Mouse (Mus musculus) adrenal gland, postnatal 25 days (tissue): ENCODE data around the gene Kat2a. TPM values are rescaled to one million over a fixed set of nuclear protein-coding genes. Genes with fewer than 3 reads are reported as not detected.

Source experiments
- DNase-seq: peaks from one replicate; pipeline ENCODE4 v3.0.0; 2021; ENCODE audit warnings: mixed read lengths
- total RNA-seq: library from RNA; stranded (reverse); gene quantifications from 2 replicates; pipeline ENCODE4 v1.2.3, GENCODE M21; 2021

The Kat2a gene
- total RNA-seq, 1 experiment from 2014 or later, result 52.2 TPM

DNA sequence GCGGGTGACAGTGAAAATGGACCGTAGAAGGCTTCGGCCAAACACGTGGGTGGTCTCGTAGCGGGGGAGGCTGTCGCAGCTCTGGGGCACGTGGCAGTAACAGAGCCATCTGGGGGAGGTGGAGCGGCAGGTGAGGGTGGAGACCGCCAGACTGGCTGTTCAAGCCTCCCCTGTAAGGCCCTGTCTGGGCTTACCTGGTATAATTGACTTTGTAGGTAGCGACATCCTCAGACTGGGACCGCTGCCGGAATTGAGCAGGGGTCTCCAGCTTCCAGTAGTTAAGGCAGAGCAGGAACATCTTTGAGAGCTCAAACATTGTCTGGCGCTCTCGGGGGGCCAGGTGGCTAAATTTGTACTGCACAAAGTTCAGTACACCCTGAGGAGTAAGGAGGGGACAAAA lies 1.7 kb downstream of the Kat2a start:
- DNase-seq, result no peak

GRCm38 (mm10) chr11:100709201-100709810 lies 3.0 kb downstream of the Kat2a start:
- no peak for DNase-seq

DNA sequence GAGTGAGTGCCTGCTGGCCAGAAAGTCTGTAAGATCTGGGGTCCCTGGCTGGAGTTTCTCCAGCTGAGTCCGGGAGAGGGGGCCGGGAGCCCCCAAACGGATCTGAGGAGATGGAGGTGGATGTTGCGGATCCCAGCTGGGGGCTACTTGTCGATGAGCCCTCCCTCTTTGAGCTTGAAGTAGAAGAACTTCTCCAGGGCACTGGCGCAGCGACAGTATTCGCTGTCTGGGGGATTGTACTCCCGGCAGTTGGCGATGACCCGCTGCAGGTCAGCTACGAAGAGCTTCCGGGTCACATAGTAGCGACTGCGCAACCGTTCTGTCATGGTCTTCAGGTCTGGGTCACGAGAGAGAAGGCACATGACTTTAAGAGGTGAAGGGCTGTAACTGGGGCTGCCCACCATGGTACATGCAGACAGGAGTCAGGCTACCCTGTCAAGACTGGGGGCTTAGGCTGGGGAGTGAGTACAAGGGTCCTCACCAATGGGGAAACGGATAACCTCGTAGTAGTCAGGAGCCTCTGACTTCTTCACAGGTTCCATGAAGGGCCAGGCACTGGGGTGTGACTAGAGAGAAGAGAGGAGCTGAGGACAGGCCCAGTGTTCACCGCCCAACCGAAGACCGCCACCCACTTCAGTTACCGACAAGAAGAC lies 7.0 kb downstream of the Kat2a start:
- DNase-seq, result no peak

DNA sequence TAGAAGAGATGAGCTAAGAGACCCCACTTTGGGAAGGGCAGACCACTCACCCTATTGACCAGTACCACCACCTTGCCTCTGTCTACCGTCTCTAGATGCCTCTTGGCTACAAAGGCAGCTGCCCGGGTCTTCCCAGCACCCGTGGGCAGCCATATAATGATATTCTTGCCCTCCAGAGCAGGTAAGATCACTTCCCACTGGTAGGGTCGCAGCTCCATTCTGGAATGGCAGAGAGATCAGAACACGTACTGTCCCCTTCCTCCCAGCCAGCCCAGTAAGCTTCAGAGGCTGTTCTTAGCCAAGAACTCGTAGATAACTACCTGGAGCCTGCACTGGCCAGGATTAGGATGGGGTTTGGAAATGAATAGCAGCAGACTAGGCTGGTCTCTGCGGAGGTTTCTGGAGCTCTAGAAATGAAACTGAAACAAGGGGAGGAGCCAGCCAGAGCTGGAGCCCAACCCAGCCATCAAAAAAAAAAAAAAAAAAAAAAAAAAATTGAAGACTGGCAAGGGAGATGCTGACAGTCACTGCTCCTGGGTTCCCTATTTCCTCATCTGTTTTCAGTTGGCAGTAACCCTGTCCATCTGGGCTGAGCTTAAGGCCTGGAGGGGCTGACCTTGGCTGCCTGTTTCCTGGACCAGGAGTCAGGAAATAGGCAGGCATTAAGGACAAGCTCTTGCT lies 8.3 kb downstream of the Kat2a start, which contains the start of gene Dhx58:
Dhx58 (minus strand) TSS at position 421 of the 681 bp plus-strand sequence.
- no peak for DNase-seq

GRCm38 (mm10) chr11:100703366-100703765 lies 8.9 kb downstream of the Kat2a start:
- no peak for DNase-seq

DNA sequence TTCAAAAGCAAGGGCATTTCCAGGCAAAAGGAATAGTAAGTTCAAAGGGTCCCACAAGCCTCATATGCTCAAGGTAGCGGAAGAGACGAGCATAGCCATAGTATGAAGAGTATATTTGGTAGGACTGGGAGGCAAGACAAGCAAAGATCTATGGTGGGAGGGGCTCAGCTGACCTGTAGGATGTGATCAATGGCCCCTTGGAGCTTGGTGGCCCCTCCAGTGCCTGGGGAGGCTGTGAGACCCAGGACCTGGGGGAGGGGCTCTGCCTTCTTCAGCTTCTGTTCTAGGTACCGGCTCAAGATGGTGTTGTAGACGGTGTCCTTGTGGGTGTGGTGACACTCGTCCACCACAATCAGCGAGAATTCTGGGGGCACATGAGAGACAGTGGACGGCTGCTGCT lies 9.4 kb downstream of the Kat2a start:
- DNase-seq, result no peak

GRCm38 (mm10) chr11:100702081-100702851 lies 10.0 kb downstream of the Kat2a start:
- no peak for DNase-seq

GRCm38 (mm10) chr11:100701301-100701700 lies 11.0 kb downstream of the Kat2a start:
- DNase-seq, result peak; percentile 83

DNA sequence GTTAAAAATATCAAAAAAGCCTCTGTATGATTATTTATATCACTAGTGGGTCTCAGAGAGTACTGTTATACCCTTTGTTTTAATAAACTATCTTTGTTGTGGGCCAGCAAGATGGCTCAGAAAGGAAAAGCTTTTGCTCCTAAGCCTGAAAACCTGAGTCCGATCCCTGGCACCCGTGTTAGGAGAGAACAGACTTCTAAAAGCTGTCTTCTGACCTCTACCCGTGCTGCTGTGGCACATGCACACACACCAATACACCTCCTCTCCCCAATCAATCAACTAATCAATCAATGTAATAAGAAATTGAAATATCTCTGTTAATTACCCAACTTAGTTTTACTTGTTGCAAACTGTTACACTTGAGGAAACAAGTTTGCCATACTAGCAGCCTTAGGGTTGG lies 11.6 kb downstream of the Kat2a start:
- no peak for DNase-seq

- no peak for DNase-seq
These were observed 14.3 kb downstream of the Kat2a start for GRCm38 (mm10) chr11:100697921-100698320.

GRCm38 (mm10) chr11:100694926-100695325 lies 17.3 kb downstream of the Kat2a start:
- DNase-seq, result peak; percentile 82

DNA sequence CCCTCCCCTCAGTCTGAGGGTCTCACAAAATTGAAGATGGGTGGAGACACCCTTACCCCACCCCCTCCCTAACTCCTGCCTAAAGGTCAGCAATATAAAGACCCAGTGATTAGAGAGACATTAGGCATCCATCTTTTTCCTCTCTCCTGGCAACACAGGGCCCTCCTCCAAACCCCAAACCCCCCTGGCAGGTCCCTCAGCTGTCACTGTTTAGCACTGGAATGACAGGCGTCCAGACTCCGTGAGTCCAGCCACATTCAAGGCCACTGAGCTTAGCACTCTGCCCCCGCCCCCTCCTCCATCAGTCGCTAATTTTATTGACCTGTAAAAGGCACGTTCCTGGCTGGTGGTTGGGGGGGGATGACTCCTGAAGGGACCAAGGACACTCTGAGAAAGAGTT lies 19.1 kb downstream of the Kat2a start:
- DNase-seq, result no peak

DNA sequence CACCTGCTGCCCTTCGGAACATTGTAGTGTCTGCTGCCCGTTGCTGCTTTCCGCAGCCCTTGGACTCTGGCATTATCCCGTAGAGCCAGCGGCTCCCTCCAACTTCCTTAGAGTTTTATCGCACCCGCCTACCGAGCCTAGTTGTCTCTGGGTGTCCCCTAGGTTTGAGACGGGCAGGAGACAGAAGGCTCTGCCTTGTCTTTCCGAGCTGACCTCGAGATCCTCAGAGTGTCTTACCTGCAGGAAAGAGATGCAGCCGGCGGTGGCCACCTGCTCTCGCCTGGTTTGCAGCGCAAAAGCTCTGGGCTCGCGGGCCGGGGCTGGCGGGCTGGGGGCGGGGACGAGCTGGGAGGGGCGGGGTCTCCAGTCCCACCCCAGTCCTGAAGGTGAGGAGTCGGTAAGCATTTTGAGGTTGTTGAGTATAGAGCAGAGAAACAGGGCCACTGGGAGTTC lies 20.1 kb downstream of the Kat2a start, which contains the start of gene Zfp385c:
Zfp385c (minus strand) TSS at position 292 of the 453 bp plus-strand sequence.
- DNase-seq, result no peak

- DNase-seq, result no peak
These were observed 21.9 kb downstream of the Kat2a start for GRCm38 (mm10) chr11:100690389-100690788.

GRCm38 (mm10) chr11:100688443-100688842 lies 23.8 kb downstream of the Kat2a start:
- no peak for DNase-seq

- no peak for DNase-seq
These were observed 25.0 kb downstream of the Kat2a start for GRCm38 (mm10) chr11:100687265-100687664.

DNA sequence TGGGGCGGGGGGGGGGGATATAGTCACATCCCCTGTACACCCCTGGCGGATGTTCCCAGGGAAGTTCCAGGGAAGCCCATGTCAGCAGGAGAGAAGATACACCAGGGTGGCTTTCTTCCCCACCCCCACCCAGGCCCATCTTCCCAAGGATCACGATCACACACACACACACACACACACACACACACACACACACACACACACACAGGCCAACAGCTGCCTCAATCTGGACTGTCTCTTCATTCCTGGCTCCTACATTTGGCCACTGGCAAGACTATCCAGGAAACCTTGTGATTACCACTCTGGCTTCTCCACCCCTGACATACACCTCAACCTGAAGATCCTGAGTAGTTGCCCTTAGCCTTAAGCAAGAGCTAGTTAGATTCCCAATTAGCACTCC lies 26.9 kb downstream of the Kat2a start:
- DNase-seq, result no peak

DNA sequence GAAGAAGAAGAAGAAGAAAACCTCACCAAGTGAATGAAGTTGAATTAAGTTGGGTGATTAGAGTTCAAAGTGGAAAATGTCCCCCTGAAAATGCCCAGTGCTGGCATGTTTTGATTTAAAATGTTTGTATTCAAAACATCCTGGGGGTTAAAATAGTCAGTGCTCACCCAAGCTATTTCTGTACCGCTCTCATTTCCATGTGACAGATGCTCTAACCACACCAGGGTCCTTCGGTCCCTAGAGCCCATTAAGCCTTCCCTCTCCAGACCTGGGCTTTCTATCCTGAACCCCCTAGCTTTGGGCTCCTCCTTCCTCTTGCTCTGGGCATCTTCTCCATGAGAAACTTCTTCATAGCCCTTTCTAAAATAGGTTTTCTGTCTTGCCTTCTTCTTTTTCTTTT lies 28.2 kb downstream of the Kat2a start:
- no peak for DNase-seq

DNA sequence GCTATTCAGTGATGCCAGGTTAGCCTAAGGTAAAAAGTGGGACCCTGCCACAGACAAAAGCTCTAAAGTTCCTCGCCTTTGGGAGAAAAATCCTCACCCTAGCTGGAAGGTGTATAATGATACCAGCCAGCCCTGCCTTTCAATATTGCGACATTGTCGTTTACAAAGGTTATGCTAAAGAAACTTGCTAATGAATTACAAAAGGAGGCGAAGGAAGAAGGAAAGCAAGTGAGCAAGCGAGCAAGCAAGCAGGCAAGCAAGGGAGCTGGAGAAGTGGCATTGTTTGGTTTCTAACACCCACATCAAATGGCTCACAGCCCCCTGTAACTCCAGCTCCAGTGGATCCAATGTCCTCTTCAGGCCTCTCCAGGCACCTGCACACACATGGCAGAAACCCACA lies 29.7 kb downstream of the Kat2a start:
- DNase-seq, result no peak

- no peak for DNase-seq
These were observed 30.4 kb downstream of the Kat2a start for GRCm38 (mm10) chr11:100681826-100682225.

DNA sequence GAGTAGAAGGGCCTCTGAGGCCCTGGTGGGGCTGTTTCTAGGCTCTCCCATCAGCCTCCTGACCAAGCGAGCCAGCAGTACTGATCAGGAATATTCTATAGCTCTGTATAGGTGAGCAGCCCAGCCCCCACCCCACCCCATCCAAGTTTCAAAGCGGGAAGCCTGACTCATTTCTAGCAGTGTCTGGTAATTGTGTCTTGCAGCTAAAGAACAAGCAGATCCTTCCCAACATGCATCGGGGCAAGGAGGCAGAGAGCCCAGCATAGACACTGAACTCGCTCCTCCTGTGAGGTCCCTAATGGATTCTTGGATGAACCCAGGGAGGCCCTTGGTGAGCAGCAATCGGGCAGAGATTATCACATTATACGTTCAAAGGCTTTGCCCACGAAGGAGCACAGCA lies 34.5 kb downstream of the Kat2a start:
- DNase-seq, result no peak

GRCm38 (mm10) chr11:100673169-100673568 lies 39.1 kb downstream of the Kat2a start:
- DNase-seq, result peak; percentile 68

- no peak for DNase-seq
These were observed 40.3 kb downstream of the Kat2a start for GRCm38 (mm10) chr11:100671956-100672355.
